ENCODE assay signal across 27 mouse cellular contexts in genomic region chr9:117646131-117646530, GRCm38 (mm10). TPM values are rescaled to one million over a fixed set of nuclear protein-coding genes. Genes with fewer than 3 reads are reported as not detected.
DNase-seq lines count a peak whose midpoint lies in the region; ATAC-seq and TF ChIP-seq lines count a peak whose summit lies in the region.
"Had no signal": no experiment of that assay in that cellular context is flagged by ENCODE, and none has a peak within 500 bp of the region (broad histone marks: within the 10 kb centered on the region; RNA-seq: fewer than 3 reads in every experiment).

No protein-coding gene starts in this region.

- no peaks in the 10 kb centered on the region; the same call in 1 of the 2 replicates for H3K27me3 ChIP-seq in heart, embryonic 11.5 days (ENCODE audit: control insufficient read depth, insufficient read depth, low read length)
- no peaks in the 10 kb centered on the region for H3K27me3 ChIP-seq in intestine, postnatal 0 days (replicated peaks; ENCODE audit: control insufficient read depth, insufficient read depth, low read length)
- H3K27me3 ChIP-seq: CH12.LX; embryonic facial prominence, embryonic 13.5 days; embryonic facial prominence, embryonic 15.5 days; forebrain, embryonic 13.5 days; forebrain, embryonic 15.5 days had no signal

- no peak overlapping the region for H3K9ac ChIP-seq in heart, embryonic 11.5 days (ENCODE audit: low read depth, low read length)
- no peak overlapping the region for H3K9ac ChIP-seq in intestine, postnatal 0 days (ENCODE audit: low read depth, low read length)
- H3K9ac ChIP-seq: embryonic facial prominence, embryonic 13.5 days; embryonic facial prominence, embryonic 15.5 days; forebrain, embryonic 13.5 days; forebrain, embryonic 15.5 days; forebrain, postnatal 0 days had no signal

- TF ChIP-seq CTCF in intestine, postnatal 0 days (IDR thresholded peaks at IDR 0.05; ENCODE audit: low read depth), result no peak

- WGBS in heart, embryonic 11.5 days (ENCODE audit: insufficient replicate concordance), result 84% methylated on average over 2 of the region's 2 CpGs
- 81% methylated on average over 2 of the region's 2 CpGs for WGBS in intestine, postnatal 0 days

- ATAC-seq in heart, embryonic 11.5 days (replicated peaks; ENCODE audit: insufficient number of reproducible peaks, low FRiP score, low TSS enrichment), result no peak
- 0 out of 2 replicates have a peak, but pooled peaks have one; percentile 54 for ATAC-seq in common myeloid progenitor, adult 5-6 weeks (replicated peaks; ENCODE audit: low read depth, poor library complexity, severe bottlenecking)
- ATAC-seq in megakaryocyte progenitor cell, adult 5-6 weeks (replicated peaks; ENCODE audit: poor library complexity), result peak; percentile 52; the same call in 1 of the 2 replicates
- no peak for ATAC-seq in intestine, postnatal 0 days
- ATAC-seq: activated CD4-positive, CD25-positive, alpha-beta regulatory T cell, adult 4 months; CD4-positive, CD25-positive, alpha-beta regulatory T cell, adult 4 months; forebrain, embryonic 13.5 days; forebrain, embryonic 15.5 days; forebrain, postnatal 0 days; Patski had no signal

- no peaks in the 10 kb centered on the region for H3K4me1 ChIP-seq in heart, embryonic 11.5 days (ENCODE audit: control insufficient read depth, insufficient read depth, low read length)
- no peaks in the 10 kb centered on the region for H3K4me1 ChIP-seq in intestine, postnatal 0 days (replicated peaks; ENCODE audit: control insufficient read depth, insufficient read depth, low read length)
- H3K4me1 ChIP-seq: embryonic facial prominence, embryonic 15.5 days; forebrain, embryonic 10.5 days; forebrain, embryonic 13.5 days; forebrain, embryonic 15.5 days had no signal

- no peaks in the 10 kb centered on the region for H3K9me3 ChIP-seq in heart, embryonic 11.5 days (replicated peaks; ENCODE audit: control insufficient read depth, low read length)
- no peaks in the 10 kb centered on the region for H3K9me3 ChIP-seq in intestine, postnatal 0 days (ENCODE audit: control insufficient read depth)
- H3K9me3 ChIP-seq: embryonic facial prominence, embryonic 13.5 days; embryonic facial prominence, embryonic 15.5 days; forebrain, embryonic 10.5 days; forebrain, embryonic 13.5 days; forebrain, embryonic 15.5 days had no signal

- H3K27ac ChIP-seq in heart, embryonic 11.5 days (ENCODE audit: low read depth, low read length), result no peak overlapping the region
- no peak overlapping the region for H3K27ac ChIP-seq in intestine, postnatal 0 days (ENCODE audit: low read depth, low read length)
- H3K27ac ChIP-seq: embryonic facial prominence, embryonic 13.5 days; embryonic facial prominence, embryonic 15.5 days; forebrain, embryonic 10.5 days; forebrain, embryonic 13.5 days; forebrain, embryonic 15.5 days had no signal

- H3K36me3 ChIP-seq in heart, embryonic 11.5 days (ENCODE audit: control insufficient read depth, insufficient read depth, low read length), result no peaks in the 10 kb centered on the region
- no peaks in the 10 kb centered on the region for H3K36me3 ChIP-seq in intestine, postnatal 0 days (ENCODE audit: control insufficient read depth, insufficient read depth)
- H3K36me3 ChIP-seq: embryonic facial prominence, embryonic 13.5 days; embryonic facial prominence, embryonic 15.5 days; forebrain, embryonic 10.5 days; forebrain, embryonic 15.5 days; G1E had no signal

- H3K4me3 ChIP-seq in heart, embryonic 11.5 days (ENCODE audit: low read depth, low read length), result no peak overlapping the region
- no peak overlapping the region for H3K4me3 ChIP-seq in intestine, postnatal 0 days (ENCODE audit: low read depth, low read length)
- H3K4me3 ChIP-seq: embryonic facial prominence, embryonic 13.5 days; embryonic facial prominence, embryonic 15.5 days; erythroblast, embryonic 14.5 days; forebrain, embryonic 10.5 days; forebrain, embryonic 13.5 days; forebrain, embryonic 15.5 days had no signal

- peak; percentile 18 for DNase-seq in heart, adult 11 months
- DNase-seq: adrenal gland, adult 8-10 months; adrenal gland, postnatal 14 days; adrenal gland, postnatal 36 days; B cell, adult 2 months; cerebellum, adult 11-12 months; cerebellum, adult 2 months; cerebellum, adult 9-10 months; cerebellum, postnatal 10 days; cerebellum, postnatal 25 days; embryo, embryonic 11 days; forebrain, postnatal 0 days had no signal

- no peak overlapping the region for H3K4me2 ChIP-seq in heart, embryonic 11.5 days
- no peak overlapping the region for H3K4me2 ChIP-seq in intestine, postnatal 0 days (replicated peaks; ENCODE audit: low read depth)
- H3K4me2 ChIP-seq: embryonic facial prominence, embryonic 13.5 days; embryonic facial prominence, embryonic 15.5 days; forebrain, embryonic 13.5 days; forebrain, embryonic 15.5 days had no signal

RNA-seq across cellular contexts. Expression of gene Rbms3, which starts 16.4 kb away (rescaled TPM):
- polyA plus RNA-seq in heart, embryonic 11.5 days (2014; fragmentation: Nextera tagmentation; extraction: Ambion mirVana), result 34.2 and 41.2 TPM in 2 replicates
- total RNA-seq in common myeloid progenitor, adult 5-6 weeks (2017), result not detected in 2 replicates
- not detected in 2 replicates for total RNA-seq in megakaryocyte progenitor cell, adult 5-6 weeks (2015)
- not detected in 2 replicates for total RNA-seq in megakaryocyte progenitor cell, adult 5-6 weeks (2017)
- 13.1 and 14.4 TPM in 2 replicates for polyA plus RNA-seq in intestine, postnatal 0 days (2015; fragmentation: Nextera tagmentation; extraction: Ambion mirVana)
- total RNA-seq: CH12.LX had no signal
- polyA plus RNA-seq: activated CD4-positive, CD25-positive, alpha-beta regulatory T cell, adult 4 months; erythroblast, embryonic 14.5 days; G1E had no signal

Comparison
In these comparisons a context has a peak if more than half of its experiments do, and no peak if none do; other contexts are left out.
1. ATAC-seq: peak in common myeloid progenitor, adult 5-6 weeks (single experiment) and megakaryocyte progenitor cell, adult 5-6 weeks (single experiment); none in heart, embryonic 11.5 days (single experiment) and intestine, postnatal 0 days (single experiment).